Mouse (Mus musculus): ENCODE measurements around the gene Celf2.

Celf2 gene

DNA sequence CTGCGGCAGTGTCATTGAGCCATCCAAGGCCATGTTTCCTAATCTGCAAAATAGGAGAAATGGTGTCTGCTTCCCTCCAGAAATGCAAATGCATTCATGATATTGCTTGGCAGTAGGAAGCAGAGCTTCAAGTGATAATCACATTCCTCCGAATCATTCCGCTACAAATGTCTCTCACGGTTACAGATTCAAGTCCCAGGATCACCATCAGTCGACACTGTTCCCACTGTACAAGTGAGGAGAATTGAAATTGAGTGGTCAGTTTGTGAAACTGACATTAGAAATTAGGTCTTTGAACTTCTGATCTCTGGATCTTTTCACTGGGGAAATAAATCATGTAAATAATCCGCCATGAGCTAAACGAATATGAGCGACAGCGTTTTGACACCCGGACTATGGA lies 596.0 kb downstream of the Celf2 start:
- no peak for DNase-seq (ENCODE audit: low spot score)

DNA sequence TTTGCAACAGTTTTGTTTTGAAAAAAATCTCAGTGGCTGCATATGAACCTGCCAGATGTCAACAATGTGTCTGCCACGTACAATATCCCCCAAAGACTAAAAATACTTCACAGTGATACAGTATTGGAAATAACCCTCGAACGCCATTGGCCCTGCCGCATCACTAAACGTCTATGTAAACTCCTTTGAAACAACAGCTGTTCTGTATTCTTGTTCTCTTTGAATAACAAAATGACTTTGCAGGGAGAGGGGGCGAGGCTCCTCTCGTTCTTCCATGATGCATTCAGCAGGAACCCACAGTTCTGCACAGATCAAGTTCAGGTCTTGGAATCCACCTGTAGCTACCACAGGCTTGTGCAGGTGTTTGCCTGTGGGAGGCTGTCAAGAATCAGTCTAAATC lies 597.4 kb downstream of the Celf2 start:
- no peak for DNase-seq (ENCODE audit: low spot score)

DNA sequence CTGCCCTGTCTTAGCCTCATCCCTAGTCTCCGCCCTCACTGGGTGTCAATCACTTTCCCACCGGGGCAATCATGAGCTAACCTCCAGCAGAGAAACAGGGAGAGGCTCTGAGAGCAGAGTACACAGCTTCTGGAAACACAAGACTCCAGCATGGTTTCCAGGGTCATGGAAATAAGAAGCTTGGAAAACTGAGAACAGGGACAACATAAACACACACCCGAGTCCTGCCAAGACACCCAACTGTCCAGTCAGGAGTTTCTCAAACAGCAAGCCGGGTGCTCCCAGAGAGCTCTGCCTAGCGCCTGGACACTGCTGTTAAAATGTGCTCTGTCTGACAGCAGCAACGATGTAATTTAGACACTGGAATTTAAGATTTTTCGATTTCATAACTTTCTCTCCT lies 599.4 kb downstream of the Celf2 start:
- DNase-seq (ENCODE audit: low spot score): peak; percentile 61

DNA sequence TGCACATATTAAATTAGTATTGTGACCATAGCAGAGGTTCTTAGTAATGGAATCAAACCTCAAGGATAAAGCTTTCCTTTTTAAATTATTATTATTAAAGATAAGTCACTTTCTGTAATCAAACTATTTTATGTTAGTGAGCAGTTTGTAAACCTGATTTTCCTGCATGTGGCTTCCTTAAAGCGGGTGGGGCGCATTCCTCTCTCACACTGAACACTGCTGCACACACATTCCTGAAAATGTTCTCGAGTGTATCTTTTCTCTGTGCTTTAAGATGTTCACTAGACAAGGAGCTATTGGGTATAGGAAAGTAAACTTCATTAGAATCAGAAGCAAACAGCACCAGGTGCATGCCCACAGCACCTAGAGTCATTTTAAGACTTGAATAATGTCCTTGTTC lies 605.0 kb downstream of the Celf2 start:
- DNase-seq (ENCODE audit: low spot score): no peak

DNA sequence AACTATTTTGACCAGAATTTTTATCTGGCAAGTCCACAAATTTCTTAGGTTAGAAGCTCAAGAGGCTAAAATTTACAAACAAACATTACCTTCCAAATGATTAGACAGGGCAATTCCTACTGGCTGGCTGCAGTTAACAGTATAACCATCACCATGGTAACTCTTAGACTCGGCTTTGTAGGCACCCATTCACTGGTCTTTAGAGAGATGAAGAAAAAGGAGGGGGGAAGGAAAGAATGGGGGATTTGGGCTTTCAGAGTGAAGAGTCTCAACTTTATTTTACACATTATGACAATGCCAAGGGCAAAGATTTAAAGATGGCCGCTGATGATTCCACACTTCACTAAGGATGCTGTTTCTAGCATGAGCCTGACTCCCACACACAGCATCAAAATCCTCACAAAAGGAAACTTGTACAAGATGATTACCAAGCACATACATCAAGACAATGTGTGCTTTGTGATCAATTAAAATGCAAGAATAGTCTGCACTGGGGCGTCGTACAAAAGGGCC lies 606.1 kb downstream of the Celf2 start:
- DNase-seq (ENCODE audit: low spot score): no peak

DNA sequence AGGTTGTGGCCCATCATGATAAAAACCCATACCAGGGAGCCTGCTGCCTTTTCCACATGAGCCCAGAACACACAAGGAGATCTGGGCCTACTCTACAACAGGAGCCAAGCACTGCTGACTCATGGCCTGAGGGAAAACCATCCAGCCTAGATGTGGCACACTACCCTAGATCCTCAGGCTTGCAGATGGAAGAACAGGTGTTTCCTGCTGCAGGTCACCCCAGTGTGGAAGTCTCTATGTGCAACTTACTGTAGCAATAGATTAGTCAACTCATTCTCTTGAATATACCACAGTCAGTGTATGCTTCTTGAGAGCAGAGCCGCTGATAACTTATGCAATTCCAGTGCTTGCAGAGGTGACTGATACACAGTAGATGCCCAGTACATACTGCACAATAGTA lies 612.5 kb downstream of the Celf2 start:
- no peak for DNase-seq (ENCODE audit: low spot score)

DNA sequence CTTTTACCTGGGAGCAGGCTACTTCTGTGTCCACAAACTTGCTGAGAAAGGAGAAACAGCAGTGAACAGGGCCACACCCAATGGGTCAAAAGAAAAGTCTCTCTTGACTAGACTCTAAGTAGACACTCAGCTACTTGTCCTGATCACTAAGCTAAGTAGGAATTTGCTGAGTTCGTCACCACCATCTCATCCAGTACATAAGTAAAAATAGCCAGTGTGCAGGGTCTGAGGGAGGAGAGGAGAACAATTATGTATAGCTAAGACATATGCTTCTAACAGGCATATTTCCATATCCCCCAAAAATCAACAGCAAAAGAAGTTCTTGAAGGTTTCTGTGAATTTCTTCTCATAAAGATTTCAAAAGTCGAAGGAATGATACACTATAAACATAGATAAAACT lies 615.8 kb downstream of the Celf2 start:
- DNase-seq (ENCODE audit: low spot score): no peak

DNA sequence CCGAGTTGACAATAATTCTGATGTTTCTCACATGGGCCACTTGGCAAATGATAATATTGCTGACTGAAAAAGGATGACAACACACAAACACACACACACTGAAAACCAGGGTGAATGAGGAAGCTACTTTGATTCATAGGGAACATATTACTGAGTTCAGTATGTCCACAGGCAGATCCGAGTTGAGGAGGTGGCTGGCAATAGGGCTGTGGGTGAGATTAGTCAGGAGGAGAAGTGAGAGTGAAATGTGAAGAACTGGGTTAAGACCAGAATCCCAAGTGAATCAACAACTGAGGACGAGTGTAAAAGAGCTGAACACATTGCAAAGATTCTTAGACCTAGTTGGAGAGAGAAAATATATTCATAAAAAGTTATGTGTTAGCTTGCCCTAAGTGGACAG lies 616.3 kb downstream of the Celf2 start:
- DNase-seq (ENCODE audit: low spot score): no peak

DNA sequence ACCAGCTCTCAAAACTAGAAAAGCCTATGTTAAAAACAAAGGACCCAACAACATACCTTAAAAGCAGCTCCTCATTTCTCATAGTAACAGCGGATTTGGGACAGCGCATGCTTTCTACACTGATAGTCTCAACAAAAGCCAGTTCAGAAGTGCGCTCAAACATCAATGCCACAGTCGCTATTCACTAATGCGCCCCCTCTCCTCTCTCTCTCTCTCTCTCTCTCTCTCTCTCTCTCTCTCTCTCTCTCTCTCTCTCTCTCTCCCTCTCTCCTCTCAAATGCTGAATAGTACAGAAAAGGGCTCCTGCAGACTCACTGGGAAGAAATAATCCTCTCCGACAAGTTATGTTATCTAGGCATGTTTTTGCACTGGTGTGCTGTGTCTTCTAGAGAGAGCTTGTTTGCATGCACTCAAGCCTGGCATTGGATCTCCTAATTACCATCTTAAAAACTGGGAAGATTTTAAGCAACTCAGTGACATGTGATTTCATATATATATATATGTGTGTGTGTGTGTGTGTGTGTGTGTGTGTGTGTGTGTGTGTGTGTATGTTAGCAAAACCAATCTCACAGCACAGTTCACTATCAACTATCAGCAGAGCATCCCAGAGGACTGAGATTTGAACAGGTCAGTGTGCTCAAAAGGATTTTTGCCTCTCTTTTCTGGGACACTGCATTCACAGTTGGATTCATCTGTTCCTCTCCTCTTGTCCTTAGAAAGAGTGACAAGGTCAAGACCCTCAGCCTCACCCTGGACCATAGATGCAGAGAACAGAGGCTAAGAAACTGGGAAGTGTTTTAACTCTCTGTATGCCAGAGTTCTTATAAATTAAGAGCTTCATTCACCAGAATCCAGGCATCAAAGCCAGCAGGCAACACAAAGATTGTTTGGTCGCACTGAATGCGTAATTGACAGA lies 624.3 kb downstream of the Celf2 start:
- no peak for DNase-seq (ENCODE audit: low spot score)

DNA sequence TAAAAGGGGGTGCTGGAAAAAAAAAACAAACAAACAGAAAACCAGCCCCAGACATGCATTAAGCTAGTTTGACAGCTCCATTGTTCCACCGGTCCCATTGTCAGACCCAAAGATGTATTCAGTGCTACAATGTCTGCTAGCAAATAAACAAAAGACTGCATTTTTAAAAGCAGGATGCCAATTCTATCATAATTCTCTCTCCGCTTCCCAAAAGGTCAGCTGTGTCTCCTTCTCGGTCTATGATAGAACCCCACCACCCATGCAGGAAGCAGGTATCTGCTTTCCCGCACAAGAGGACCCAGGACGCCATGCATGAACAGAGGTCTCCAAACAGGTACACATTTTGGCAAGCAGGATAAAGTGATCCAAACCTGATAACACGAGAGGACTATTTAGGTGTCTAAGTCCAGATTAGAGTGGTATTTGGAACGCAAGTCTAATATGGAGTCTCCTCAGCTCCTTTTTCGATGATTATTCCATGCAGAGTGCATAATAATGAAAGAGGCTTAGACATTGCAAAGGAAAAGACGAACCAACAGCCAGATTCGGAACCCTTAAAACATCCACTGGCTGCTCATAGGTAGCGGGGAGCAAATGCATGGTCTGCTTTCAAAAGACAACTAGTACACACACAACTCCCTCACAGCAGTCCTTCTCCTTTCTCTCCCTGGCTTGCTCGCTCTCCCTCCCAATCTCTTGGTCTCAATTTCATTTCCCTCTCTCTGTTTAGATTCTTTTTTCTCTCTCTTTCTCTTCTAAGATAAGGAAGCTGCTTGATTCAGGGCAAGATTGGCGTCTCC lies 625.2 kb downstream of the Celf2 start:
- DNase-seq (ENCODE audit: low spot score): no peak

DNA sequence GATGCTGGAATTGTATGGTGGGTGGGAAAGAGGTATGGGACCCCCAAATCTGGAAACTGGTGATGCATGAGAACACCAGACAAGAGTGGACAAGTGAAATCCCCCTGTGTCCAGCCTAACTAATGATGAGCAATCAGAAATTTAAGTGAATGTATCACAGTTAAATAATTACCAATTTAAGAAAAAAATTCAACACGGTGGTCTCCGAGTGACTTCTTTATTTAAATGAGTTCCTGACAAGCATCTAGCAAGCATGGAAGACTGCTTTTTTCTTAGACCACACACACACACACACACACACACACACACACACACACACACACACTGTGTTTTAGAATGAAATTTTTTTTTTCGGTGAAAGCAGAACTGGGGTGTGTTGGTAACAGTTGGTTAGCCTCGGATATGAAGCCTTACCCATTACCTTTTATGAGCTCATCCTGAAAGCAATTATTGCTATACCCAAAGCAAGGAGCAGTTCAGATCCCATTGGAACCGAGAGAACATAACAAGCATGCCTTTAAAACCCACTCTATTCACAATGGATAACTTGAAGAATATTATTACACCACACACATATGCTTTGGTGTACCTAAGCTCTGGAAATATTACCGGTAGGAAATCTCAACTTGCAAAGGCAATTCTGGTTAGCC lies 627.0 kb downstream of the Celf2 start:
- DNase-seq (ENCODE audit: low spot score): no peak

DNA sequence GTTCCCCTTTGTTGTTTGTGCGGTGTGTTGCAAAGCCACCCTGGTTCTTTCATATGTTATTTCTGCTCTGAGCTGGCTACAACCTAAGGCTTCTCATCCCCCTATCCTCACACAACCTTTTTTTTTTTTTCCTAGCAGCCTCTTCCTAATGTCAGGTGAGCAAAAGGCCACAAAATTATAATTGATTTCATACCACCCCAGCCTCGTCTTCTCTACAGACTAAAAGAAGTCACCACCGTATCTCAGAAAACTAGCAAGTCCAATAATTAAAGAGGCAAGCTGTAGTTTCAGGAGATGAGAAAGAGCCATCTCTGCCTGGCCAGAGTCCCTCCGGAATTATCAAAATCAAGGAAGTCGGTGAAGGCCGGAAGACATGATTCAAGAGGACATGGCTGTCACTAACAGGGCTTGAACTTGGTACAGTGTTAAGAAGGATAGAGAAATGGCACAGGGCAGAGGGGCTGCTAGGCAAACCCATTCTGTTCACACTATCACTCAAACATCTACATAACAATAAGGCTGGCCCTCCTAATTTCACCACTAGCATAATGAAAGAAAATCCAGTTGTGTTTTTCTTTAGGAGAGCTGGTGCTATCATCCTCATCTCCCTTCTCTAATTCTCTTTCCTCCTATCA lies 628.3 kb downstream of the Celf2 start:
- DNase-seq (ENCODE audit: low spot score): no peak

DNA sequence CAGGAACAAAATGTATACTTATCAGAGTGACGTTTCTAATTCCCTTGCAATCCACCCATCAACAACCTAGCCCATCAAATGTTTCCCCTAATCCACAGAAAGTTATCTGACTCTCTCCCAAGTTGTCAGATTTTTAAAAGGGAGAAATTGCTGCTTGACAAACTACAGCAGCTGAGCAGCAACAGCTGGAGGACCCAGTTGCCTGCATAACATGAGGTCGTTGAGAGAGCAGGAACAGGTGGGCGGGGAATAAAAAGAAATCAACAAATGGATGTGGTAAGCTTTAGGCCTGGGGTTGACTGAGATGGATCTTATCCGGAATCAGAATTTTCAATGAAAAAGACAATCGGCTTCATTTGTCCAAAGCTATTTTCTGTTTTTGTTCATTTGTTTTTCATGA lies 632.3 kb downstream of the Celf2 start:
- DNase-seq (ENCODE audit: low spot score): no peak

DNA sequence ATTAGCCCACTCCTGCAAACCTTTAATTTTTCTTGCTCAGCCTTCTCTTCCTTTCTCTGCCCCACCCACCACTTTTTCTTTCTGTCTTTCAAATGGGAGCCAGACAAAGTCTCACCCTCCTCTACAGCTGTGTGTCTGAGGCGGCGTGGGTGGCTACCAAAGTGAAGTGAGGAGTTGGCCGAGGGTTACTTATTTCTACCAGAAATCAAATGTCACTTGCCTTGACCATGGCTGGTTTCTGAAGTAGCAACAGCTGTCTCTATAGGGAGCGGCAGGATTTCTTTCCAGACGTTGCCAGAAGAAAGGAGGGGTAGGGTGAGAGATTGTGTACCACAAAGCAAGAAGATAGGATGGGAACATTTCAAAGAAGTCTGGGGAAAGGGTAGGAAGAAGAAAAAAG lies 632.8 kb downstream of the Celf2 start:
- no peak for DNase-seq (ENCODE audit: low spot score)

DNA sequence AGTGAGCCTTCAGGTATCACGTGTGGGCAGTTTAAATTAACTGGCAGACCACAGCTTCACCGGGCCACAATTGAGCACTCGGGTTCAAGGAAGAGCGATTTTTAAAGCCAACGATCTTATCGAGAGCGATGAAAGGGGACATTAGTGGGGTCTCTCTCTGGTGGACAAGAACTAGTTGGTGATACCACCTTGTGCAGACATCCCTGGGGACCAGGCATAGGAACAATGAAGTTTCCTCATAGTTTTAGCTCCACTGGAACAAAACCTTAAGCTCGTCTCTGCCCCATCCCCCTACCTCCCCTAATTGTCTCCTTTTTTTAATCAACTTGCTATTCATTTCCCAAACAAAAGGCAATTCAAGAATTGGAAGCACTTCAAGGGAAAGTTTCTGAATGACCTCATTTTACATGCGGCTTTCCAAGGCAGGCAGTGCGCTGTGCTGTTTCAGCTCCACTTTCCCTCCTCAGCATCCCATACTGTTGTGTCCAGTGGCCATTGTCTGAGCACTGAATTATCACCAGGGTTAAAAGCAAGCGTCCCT lies 634.2 kb downstream of the Celf2 start:
- DNase-seq (ENCODE audit: low spot score): no peak

DNA sequence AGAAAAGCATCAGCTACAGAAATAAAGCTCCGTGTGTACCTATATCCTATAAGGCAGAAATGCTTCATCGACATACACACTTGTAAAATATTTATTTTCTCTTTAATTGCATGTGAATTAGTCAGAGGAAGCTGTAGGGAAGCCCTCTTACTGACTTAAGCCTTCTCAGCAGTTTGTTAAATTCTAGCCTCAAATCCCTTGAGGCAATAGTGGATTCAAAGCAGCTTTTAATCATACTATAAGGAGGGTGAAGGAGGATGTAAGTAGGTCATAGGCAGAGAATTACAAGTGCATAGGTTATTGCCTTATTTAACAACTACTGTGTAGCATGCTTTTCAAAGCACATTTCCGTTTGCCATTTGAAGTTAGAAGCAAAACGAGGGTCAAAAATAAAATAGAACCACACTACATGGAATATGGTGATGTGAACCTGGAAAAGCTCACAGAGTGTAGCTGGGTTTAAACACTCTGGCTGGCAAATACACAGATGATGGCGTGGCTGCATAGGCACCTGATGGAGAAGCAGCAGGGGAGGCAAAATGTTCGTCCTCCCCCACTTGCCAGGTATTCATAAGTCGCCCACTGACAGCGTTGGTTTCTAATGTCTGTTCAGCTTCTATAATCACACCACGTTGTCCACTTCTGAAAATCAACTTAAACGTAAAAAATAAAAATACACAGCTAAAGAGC lies 635.0 kb downstream of the Celf2 start:
- no peak for DNase-seq (ENCODE audit: low spot score)

DNA sequence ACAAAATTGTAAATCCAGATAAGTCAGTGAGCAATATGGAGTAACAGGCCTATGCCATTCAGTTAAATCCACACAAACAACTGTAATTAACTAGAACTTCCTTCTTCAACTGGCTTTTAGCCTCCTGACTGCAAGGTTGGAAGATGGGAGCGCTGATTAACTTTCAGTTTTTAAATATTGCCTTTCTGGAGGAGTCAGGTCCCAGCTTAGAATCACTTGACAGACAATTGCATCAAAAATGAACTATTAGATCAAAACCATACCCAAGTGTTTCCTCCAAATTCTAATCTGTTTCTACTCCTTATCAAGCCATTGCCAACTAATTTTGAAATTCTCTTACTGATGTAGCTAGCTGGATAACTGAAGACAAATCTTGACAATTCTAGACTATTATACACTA lies 635.7 kb downstream of the Celf2 start:
- DNase-seq (ENCODE audit: low spot score): no peak

DNA sequence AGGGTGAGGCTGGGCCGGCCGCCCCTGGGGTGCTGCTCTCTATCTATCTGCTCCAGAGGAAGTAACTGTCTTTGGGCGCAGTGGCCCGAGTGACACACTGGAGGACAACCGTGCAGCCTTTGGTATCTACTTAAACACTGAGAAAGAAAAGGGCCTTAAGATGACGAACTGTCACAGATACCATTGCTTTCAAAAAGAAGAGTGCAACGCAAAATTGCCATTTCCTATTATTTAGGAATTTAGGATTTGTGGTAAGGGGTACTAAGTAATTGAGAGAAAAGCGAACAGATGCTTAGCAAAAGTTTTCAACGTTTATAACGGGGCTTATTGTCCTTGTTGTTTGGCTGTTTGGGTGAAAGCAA lies 636.5 kb downstream of the Celf2 start:
- peak; percentile 21 for DNase-seq (ENCODE audit: low spot score)

DNA sequence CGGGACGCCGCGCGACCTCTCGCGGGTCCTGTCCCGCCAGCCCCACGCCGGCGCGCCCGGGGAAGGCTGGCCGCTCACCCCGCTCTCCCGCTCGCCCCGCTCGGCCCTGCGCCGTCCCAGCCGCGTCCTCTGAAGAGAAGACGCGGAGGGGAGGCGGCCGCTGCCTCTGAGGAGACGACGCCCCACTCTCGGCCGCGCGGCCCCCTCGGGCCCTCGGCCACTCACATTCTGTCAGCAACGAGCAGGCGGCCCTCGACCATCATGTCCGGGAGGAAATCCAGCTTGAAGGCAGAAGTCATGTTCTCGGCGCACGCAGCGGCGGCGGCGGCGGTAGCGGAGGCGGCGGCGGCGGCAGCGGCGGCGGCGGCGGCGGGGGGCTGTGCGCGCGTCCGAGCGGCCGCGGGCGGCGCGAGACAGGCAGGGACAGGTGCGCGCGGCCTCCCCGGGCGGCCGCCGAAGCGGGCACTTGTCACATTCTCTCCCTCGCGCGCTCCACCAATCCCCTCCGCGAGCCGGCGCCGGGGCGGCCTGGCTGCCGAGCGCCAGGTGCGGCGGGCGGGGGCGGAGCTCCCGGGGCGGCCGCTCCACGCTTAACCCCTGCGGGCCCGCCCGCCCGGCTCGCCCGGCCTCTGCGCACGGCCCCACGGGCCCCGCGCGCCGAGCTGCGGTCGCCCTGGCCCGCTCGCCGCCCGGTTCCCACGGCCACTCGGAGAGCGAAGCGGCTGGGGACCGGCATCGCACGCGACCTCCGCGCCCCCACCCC lies 637.1 kb downstream of the Celf2 start:
- DNase-seq (ENCODE audit: low spot score): peak; percentile 42

DNA sequence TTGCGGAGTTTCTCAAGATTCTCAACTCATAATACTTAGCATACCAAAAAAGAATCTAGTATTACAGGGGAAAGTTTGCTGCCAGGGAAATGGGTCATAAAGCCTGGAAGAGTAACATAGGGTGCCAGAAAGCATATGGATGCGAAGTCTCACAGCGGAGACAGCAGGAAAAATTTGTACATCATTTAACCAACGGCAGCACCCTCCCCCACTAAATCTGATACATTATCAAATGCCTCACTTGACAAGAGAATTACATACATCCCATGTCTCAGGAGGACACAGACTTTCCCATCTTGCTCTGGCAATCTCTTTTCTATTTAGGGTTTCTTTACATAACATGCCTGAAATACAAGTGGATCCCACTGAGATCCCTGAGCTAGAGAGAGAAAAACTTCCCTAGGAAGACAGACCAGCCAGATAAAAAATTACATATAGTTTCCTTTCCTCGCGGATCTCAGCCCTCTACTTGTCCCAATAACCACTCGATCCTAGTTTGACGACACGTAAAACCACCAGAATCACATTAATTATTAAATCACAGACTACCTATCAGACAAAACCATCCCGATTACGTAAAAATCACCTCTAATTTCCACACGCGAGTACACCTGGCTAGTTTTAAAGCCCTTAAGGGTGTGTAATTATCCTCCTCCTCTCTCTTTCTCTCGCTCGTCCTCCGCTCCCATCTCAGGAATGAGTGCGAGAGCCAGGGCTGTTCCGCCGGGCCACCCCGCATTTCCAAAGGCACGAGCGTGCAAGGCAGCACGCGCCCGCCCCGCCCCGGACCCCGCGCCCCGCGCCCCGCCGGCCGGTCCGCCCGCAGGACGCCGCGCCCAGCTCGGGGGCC lies 637.9 kb downstream of the Celf2 start:
- peak; percentile 57 for DNase-seq (ENCODE audit: low spot score)
